ENCODE assay signal across 28 mouse cellular contexts in the genomic region with DNA sequence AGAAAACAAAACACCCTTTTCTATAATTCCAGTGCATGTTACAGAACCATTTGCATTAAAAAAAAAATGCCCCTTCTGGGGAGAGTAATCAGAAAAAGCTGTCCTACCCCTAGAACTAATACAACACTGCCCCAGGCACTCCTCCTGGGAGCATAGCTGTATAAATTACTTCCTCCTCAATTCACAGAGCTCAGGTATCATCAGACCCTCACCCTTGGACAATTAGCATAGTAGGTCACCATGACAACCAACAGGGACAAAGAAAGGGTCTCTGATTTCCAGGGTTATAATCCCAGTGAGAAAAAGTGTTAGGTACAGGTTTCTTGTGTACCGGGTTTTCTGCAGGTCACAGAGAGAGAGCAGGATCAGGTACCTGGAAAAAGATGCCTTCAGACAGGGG.
DNase-seq lines count a peak whose midpoint lies in the region; ATAC-seq lines count a peak whose summit lies in the region.
"Had no signal": no experiment of that assay in that cellular context is flagged by ENCODE, and none has a peak within 500 bp of the region (broad histone marks: within the 10 kb centered on the region; RNA-seq: fewer than 3 reads in every experiment).

No protein-coding gene starts in this region.

- DNase-seq in embryo, embryonic 9.5 days (ENCODE audit: extremely low spot score) = peak; percentile 16
- DNase-seq in forelimb bud, embryonic 11.5 days (ENCODE audit: low read depth, low spot score) = peak; percentile 63
- peak; percentile 4 for DNase-seq in retina, postnatal 1 day
- DNase-seq in urinary bladder, postnatal 10 days (ENCODE audit: low spot score) = no peak
- DNase-seq in right cerebral cortex, postnatal 36 days (ENCODE audit: low spot score in 2 of 2) = no peak
- DNase-seq in adrenal gland, adult 8-10 months = no peak
- DNase-seq: adrenal gland, postnatal 10 days; cerebellum, adult 2 months; cerebellum, postnatal 25 days; gastrocnemius, postnatal 10 days; kidney, adult 11 months; kidney, postnatal 4 days; liver; lung, postnatal 4 days; right cerebral cortex, postnatal 25 days; thymus, postnatal 25 days had no signal

- no peak overlapping the region for H3K27ac ChIP-seq in midbrain, embryonic 12.5 days (replicated peaks)
- H3K27ac ChIP-seq in midbrain, embryonic 15.5 days = no peak overlapping the region
- H3K27ac ChIP-seq: embryonic facial prominence, embryonic 13.5 days; hindbrain, embryonic 10.5 days; left cerebral cortex, adult 2 months; liver, embryonic 15.5 days; lung, embryonic 15.5 days; midbrain, embryonic 10.5 days; stomach, embryonic 15.5 days had no signal

- 47% methylated on average over 1 of the region's 1 CpGs for WGBS in midbrain, embryonic 12.5 days
- 38% methylated on average over 1 of the region's 1 CpGs for WGBS in midbrain, embryonic 15.5 days

- H3K9ac ChIP-seq in midbrain, embryonic 12.5 days (replicated peaks) = no peak overlapping the region
- H3K9ac ChIP-seq in midbrain, embryonic 15.5 days = no peak overlapping the region
- H3K9ac ChIP-seq: embryonic facial prominence, embryonic 13.5 days; liver, embryonic 15.5 days; lung, embryonic 15.5 days; stomach, embryonic 15.5 days had no signal

- H3K4me1 ChIP-seq in midbrain, embryonic 12.5 days = no peaks in the 10 kb centered on the region
- no peaks in the 10 kb centered on the region for H3K4me1 ChIP-seq in midbrain, embryonic 15.5 days
- H3K4me1 ChIP-seq: embryonic facial prominence, embryonic 13.5 days; liver, embryonic 15.5 days; lung, embryonic 15.5 days; midbrain, embryonic 10.5 days; stomach, embryonic 15.5 days had no signal

- no peak overlapping the region for H3K4me2 ChIP-seq in midbrain, embryonic 12.5 days (replicated peaks)
- no peak overlapping the region for H3K4me2 ChIP-seq in midbrain, embryonic 15.5 days
- H3K4me2 ChIP-seq: embryonic facial prominence, embryonic 13.5 days; heart, embryonic 11.5 days; liver, embryonic 15.5 days; lung, embryonic 15.5 days; stomach, embryonic 15.5 days had no signal

- no peak overlapping the region for H3K4me3 ChIP-seq in midbrain, embryonic 12.5 days
- H3K4me3 ChIP-seq in midbrain, embryonic 15.5 days = no peak overlapping the region
- H3K4me3 ChIP-seq: embryonic facial prominence, embryonic 13.5 days; hindbrain, embryonic 10.5 days; left cerebral cortex, adult 2 months; liver, embryonic 15.5 days; lung, embryonic 15.5 days; midbrain, embryonic 10.5 days; stomach, embryonic 15.5 days had no signal

- no peaks in the 10 kb centered on the region for H3K36me3 ChIP-seq in midbrain, embryonic 12.5 days
- H3K36me3 ChIP-seq in midbrain, embryonic 15.5 days (replicated peaks) = no peaks in the 10 kb centered on the region
- H3K36me3 ChIP-seq: embryonic facial prominence, embryonic 13.5 days; hindbrain, embryonic 10.5 days; liver, embryonic 15.5 days; lung, embryonic 15.5 days; midbrain, embryonic 10.5 days; stomach, embryonic 15.5 days had no signal

- no peaks in the 10 kb centered on the region for H3K27me3 ChIP-seq in midbrain, embryonic 12.5 days
- H3K27me3 ChIP-seq in midbrain, embryonic 15.5 days (replicated peaks) = no peaks in the 10 kb centered on the region
- H3K27me3 ChIP-seq: CH12.LX; embryonic facial prominence, embryonic 13.5 days; liver, embryonic 15.5 days; lung, embryonic 15.5 days; stomach, embryonic 15.5 days had no signal

- H3K9me3 ChIP-seq in midbrain, embryonic 12.5 days = no peaks in the 10 kb centered on the region
- no peaks in the 10 kb centered on the region for H3K9me3 ChIP-seq in midbrain, embryonic 15.5 days
- H3K9me3 ChIP-seq: embryonic facial prominence, embryonic 13.5 days; hindbrain, embryonic 10.5 days; liver, embryonic 15.5 days; lung, embryonic 15.5 days; midbrain, embryonic 10.5 days; stomach, embryonic 15.5 days had no signal

- ATAC-seq in midbrain, embryonic 12.5 days (ENCODE audit: low FRiP score, low read depth) = peak; percentile 44; the same call in 1 of the 2 replicates
- ATAC-seq in midbrain, embryonic 15.5 days (replicated peaks) = no peak
- ATAC-seq: activated CD4-positive, CD25-positive, alpha-beta regulatory T cell, adult 4 months had no signal

Comparison
In these comparisons a context has a peak if more than half of its experiments do, and no peak if none do; other contexts are left out.
1. DNase-seq: peak in embryo, embryonic 9.5 days (single experiment), forelimb bud, embryonic 11.5 days (single experiment) and retina, postnatal 1 day (single experiment); none in urinary bladder, postnatal 10 days (single experiment), right cerebral cortex, postnatal 36 days (0 of 2) and adrenal gland, adult 8-10 months (single experiment).